Mouse (Mus musculus): Measurements from ENCODE around the gene Gtf2b.

The Gtf2b gene

GRCm38 (mm10) chr3:142817506-142817905 lies 52.7 kb downstream of the Gtf2b start:
- DNase-seq: no peak

- peak in 1 of 2 experiments; percentile 8 for DNase-seq
These were observed 58.8 kb downstream of the Gtf2b start for GRCm38 (mm10) chr3:142823606-142824005.

DNA sequence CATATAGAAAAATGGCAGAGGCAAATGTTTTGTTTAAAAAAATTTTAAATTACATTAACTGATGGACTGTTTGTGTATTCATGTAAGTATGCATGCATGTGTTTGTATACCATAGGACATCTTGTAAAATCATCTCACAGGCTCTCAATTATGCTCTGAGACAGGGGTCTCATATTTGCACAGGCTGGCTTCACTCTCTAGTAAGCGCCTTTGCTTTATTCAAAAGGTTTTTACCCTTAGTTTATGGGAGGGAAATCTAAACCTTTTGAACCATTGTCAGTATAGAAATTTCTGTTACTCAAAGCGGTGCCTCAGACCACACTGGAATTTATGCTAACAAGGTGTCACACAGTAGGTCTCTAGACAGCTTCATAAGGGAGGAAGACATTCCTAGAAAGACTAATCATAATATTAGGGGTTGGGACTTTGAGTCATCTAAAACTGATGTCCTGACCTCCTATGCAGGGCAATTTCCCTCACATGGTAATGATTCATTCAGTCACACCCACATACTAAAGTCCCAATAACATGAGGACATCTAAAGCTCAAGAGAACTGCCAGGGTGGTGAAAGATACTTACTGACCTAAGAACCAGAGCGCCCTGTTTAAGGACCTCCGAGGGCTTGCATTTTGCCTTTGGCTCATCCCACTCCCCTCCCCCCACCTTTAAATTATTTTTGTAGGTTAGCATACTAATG lies 61.8 kb downstream of the Gtf2b start:
- DNase-seq: no peak

DNA sequence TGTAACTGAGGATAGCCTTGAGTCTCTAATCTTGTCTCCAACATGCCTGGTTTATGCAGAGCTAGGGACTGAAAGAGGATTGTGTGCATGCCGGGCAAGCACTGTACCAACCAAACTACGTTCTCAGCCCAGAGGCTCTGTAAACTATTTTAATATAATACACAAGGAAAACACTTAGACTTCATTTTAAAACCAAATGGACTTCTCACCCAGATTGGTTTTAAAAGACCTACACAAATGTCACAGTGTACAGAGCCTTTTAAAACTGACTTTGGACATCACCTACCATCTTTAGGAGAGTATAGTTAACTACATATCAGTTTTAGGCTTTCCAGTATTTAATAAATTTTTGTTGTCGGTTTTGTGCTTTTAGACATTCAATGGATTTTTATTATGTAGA lies 68.1 kb downstream of the Gtf2b start:
- no peak for DNase-seq
